Comparison of ENCODE assay signal across 9 mouse cellular contexts in genomic region chr4:32304221-32304703, GRCm38 (mm10).
DNase-seq lines count a peak whose midpoint lies in the region; ATAC-seq and TF ChIP-seq lines count a peak whose summit lies in the region.
"Had no signal": no experiment of that assay in that cellular context is flagged by ENCODE, and none has a peak within 500 bp of the region (broad histone marks: within the 10 kb centered on the region; RNA-seq: fewer than 3 reads in every experiment).

No protein-coding gene starts in this region.

- H3K4me3 ChIP-seq in kidney, adult 2 months (ENCODE audit: insufficient read depth, low read depth, low read length), result no peak overlapping the region
- no peak overlapping the region for H3K4me3 ChIP-seq in forebrain, embryonic 13.5 days
- H3K4me3 ChIP-seq in kidney, embryonic 16.5 days (ENCODE audit: low read length), result no peak overlapping the region
- no peak overlapping the region for H3K4me3 ChIP-seq in midbrain, embryonic 10.5 days

- no peaks in the 10 kb centered on the region for H3K9me3 ChIP-seq in forebrain, embryonic 13.5 days (replicated peaks)
- H3K9me3 ChIP-seq in kidney, embryonic 16.5 days (ENCODE audit: low read length), result no peaks in the 10 kb centered on the region
- no peaks in the 10 kb centered on the region for H3K9me3 ChIP-seq in midbrain, embryonic 10.5 days (replicated peaks)

- H3K4me2 ChIP-seq in forebrain, embryonic 13.5 days, result peak overlapping the region; percentile 48
- H3K4me2 ChIP-seq in kidney, embryonic 16.5 days (replicated peaks; ENCODE audit: low read depth, low read length), result peak overlapping the region; percentile 11

- no peak for TF ChIP-seq CTCF in kidney, adult 2 months (conservative IDR thresholded peaks at IDR 0.05; ENCODE audit: insufficient read depth, insufficient read length, low read depth, low read length)

- DNase-seq in kidney, adult 2 months, result peak; percentile 86
- DNase-seq in kidney, postnatal 10 days, result no peak
- no peak for DNase-seq in midbrain, embryonic 10.5 days (ENCODE audit: low spot score)
- no peak for DNase-seq in right cerebral cortex, postnatal 4 days
- no peak for DNase-seq in frontal cortex, postnatal 25 days (ENCODE audit: low spot score in 2 of 2)
- no peak for DNase-seq in right cerebral cortex, adult 18-20 months

- H3K4me1 ChIP-seq in kidney, adult 2 months (ENCODE audit: control insufficient read depth, insufficient read depth, low read length), result peaks cover 29% of the 10 kb centered on the region
- peaks cover 68% of the 10 kb centered on the region for H3K4me1 ChIP-seq in forebrain, embryonic 13.5 days
- peaks cover 53% of the 10 kb centered on the region for H3K4me1 ChIP-seq in kidney, embryonic 16.5 days (ENCODE audit: insufficient read depth, low read length)
- H3K4me1 ChIP-seq in midbrain, embryonic 10.5 days, result peaks cover 77% of the 10 kb centered on the region

- peak overlapping the region; percentile 45; the same call in 1 of the 2 replicates for H3K9ac ChIP-seq in forebrain, embryonic 13.5 days
- no peak overlapping the region for H3K9ac ChIP-seq in kidney, embryonic 16.5 days (replicated peaks; ENCODE audit: low read length)

- peak; percentile 52; the same call in 1 of the 2 replicates for ATAC-seq in forebrain, embryonic 13.5 days
- ATAC-seq in kidney, embryonic 16.5 days (ENCODE audit: low FRiP score, low TSS enrichment), result peak; percentile 39; the same call in 1 of the 2 replicates

- TF ChIP-seq POLR2A in kidney, adult 2 months (IDR thresholded peaks at IDR 0.05; ENCODE audit: low read depth, low read length), result no peak

- WGBS in kidney, adult 2 months, result 24% methylated on average over 6 of the region's 6 CpGs
- WGBS in forebrain, embryonic 13.5 days, result 18% methylated on average over 6 of the region's 6 CpGs
- 22% methylated on average over 6 of the region's 6 CpGs for WGBS in kidney, embryonic 16.5 days
- WGBS in midbrain, embryonic 10.5 days, result 46% methylated on average over 6 of the region's 6 CpGs

- H3K27me3 ChIP-seq in kidney, adult 2 months (replicated peaks; ENCODE audit: control insufficient read depth, insufficient read depth, low read length), result no peaks in the 10 kb centered on the region
- H3K27me3 ChIP-seq in forebrain, embryonic 13.5 days, result no peaks in the 10 kb centered on the region
- H3K27me3 ChIP-seq in kidney, embryonic 16.5 days (ENCODE audit: insufficient read depth, low read length), result no peaks in the 10 kb centered on the region
- no peaks in the 10 kb centered on the region for H3K27me3 ChIP-seq in midbrain, embryonic 10.5 days (ENCODE audit: low read depth, poor library complexity, severe bottlenecking)

- peak overlapping the region; percentile 73; the same call in 1 of the 2 replicates for H3K27ac ChIP-seq in kidney, adult 2 months (ENCODE audit: insufficient read depth, low read depth, low read length)
- H3K27ac ChIP-seq in forebrain, embryonic 13.5 days, result peak overlapping the region; percentile 96
- peak overlapping the region; percentile 90 for H3K27ac ChIP-seq in kidney, embryonic 16.5 days (ENCODE audit: low read length)
- peak overlapping the region; percentile 87 for H3K27ac ChIP-seq in midbrain, embryonic 10.5 days (replicated peaks)
- H3K27ac ChIP-seq: macrophage had no signal

- no peaks in the 10 kb centered on the region for H3K36me3 ChIP-seq in kidney, adult 2 months (ENCODE audit: control insufficient read depth, insufficient read depth, low read length)
- H3K36me3 ChIP-seq in forebrain, embryonic 13.5 days (ENCODE audit: poor library complexity, severe bottlenecking), result 0 out of 2 replicates have a peak, but pooled peaks cover 8% of the 10 kb centered on the region
- no peaks in the 10 kb centered on the region for H3K36me3 ChIP-seq in kidney, embryonic 16.5 days (ENCODE audit: insufficient read depth, low read length)
- peaks cover 6% of the 10 kb centered on the region; the same call in 1 of the 2 replicates for H3K36me3 ChIP-seq in midbrain, embryonic 10.5 days
